Mouse (Mus musculus): ENCODE results near the gene Camkk1. TPM values are rescaled to one million over a fixed set of nuclear protein-coding genes. Genes with fewer than 3 reads are reported as not detected.
A peak's percentile ranks its signal among the peaks of the same experiment; 100 is the strongest.

Gene Camkk1
- total RNA-seq, 2 experiments from 2014 or later = 0.28 TPM; not detected in 1

DNA sequence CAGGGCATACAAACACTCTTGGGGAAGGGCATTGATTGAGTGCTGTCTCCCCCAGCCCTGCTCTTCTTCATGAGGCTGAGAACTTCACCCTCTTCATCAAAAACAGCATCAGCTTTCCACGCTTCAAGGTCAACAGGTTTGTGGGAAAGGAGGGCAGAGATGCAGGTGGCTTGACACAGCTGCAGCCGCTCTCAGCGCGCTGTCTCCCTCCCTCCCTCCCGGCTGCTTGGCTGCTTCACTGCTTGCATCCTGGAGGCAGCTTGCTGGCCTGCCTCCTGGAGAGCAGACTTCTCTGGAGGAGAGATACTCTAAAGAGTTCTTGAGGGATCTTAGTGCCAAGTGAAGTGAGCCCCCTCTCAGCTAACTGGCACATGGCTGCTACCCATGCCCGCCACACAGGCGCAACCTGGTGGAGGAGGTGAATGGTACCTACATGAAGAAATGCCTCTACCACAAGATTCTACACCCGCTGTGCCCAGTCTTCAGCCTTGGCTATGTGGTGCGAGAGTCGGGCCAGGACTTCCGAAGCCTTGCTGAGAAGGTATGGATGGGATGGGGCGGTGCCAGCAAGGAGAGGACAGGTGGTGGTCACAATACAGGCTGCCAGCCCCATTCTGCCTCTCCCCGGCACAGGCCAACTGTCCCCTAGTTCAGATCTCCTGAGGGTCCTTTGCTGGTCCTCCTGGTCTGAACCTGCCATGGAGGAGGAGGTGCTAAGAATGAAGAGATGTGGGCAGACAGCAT is 9.1 kb upstream of the Camkk1 start:
- no peak for ATAC-seq (replicated peaks; ENCODE audit: low FRiP score, low TSS enrichment, poor library complexity, severe bottlenecking)

DNA sequence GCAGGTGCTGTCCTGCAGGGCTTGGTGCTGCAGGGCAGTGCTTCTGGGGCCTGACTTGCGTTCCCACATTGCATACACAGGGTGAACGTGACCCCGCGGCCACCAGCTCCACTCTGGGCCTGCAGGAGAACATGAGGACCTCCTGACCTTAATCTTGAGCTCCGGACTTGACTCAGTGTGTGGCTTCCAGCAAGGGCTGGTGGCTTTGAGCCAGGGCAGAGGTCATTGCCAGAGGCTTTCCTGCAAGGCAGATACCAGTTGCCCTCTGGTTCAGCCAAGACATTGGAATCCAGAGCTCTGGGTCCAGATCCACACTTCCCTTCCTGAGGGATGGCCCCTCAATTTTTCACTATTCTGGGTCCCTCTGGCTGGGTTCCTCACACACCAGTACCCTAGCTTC is 4.8 kb upstream of the Camkk1 start:
- no peak for ATAC-seq (replicated peaks; ENCODE audit: low FRiP score, low TSS enrichment, poor library complexity, severe bottlenecking)

DNA sequence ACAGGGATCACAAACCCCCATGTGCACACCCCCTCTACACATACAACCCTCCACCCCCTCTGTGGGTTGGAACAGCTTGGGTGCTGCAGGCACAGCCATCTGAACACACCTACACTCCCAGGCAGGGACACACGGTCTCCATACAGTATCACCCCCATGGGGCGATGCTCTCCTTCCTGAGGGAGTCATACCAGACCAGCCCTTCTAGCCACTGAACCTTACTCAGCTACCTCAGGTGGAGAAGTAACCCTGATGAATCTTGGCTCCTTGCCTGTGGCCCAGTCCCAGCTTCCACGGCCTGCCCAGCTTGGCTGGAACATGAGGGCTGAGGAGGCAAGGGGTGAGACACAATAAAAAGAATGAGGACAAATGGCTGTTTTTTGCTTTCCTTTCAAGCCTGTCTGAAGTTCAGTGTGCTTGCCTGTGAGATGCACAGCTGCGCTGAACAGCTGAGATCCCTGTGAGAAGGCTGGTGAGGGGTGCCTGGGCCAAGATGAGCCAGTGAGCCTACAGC is 3.9 kb upstream of the Camkk1 start:
- ATAC-seq (replicated peaks; ENCODE audit: low FRiP score, low TSS enrichment, poor library complexity, severe bottlenecking) = no peak

GRCm38 (mm10) chr11:73015391-73016102 is 3.3 kb upstream of the Camkk1 start:
- ATAC-seq (replicated peaks; ENCODE audit: low FRiP score, low TSS enrichment, poor library complexity, severe bottlenecking) = no peak

- ATAC-seq (replicated peaks; ENCODE audit: low FRiP score, low TSS enrichment, poor library complexity, severe bottlenecking) = no peak
Observed at GRCm38 (mm10) chr11:73016103-73016420, 2.7 kb upstream of the Camkk1 start.

DNA sequence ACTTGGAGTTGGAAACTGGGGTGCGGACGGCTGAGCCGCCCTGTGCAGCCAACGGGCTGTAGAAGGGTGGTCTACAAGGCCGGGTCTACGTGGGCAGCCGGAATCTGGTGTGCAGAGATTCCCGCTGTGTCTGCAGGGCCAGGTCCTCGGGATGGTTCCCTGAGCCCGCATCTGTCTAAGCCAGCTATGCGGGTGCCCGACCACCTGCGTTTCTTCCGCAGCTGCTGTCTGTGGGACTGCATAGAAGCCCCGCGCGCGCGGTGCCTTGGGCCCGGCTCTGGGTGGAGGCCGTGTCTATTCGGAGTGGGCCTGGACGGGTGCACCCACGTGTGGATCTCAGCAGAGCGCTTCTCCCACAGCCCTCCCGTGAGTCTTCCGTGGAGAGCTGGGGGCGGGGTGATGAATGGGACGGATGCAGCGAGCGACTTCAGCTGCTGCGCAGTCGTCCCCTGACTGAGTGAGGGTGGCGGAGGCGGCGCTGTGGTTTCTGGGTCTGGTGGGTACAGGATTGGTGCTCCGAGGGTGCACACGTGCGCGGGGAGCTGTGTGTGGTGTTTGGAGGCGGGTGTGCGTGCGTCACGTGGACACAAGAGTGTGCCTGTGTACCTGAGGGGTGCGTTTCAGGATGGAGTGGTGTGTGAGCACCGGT is 463 bp downstream of the Camkk1 start:
- peak; percentile 38 for ATAC-seq (replicated peaks; ENCODE audit: low FRiP score, low TSS enrichment, poor library complexity, severe bottlenecking)

- no peak for ATAC-seq (replicated peaks; ENCODE audit: low FRiP score, low TSS enrichment, poor library complexity, severe bottlenecking)
Observed at GRCm38 (mm10) chr11:73020953-73021800, 2.4 kb downstream of the Camkk1 start.

GRCm38 (mm10) chr11:73023099-73023498 is 4.3 kb downstream of the Camkk1 start:
- no peak for ATAC-seq (replicated peaks; ENCODE audit: low FRiP score, low TSS enrichment, poor library complexity, severe bottlenecking)

DNA sequence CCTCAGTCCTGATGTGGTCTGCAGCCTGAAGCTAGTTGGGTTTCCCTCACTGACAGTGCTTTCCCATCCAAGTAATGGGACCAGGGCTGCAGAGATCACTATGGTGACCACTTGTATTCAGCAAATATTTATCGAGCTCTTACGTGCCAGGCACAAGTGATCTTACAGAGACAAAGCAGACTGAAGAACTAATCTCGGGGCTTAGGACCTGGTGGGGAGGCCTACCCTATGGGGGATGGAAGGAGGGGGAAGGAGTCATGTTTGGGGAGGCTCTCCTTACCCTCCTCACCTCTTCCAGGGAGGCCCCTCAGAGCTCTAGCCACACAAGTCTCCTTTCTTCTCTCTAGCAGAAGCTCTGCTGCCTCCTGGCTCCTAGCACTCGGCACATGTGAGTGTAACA is 5.0 kb downstream of the Camkk1 start:
- ATAC-seq (replicated peaks; ENCODE audit: low FRiP score, low TSS enrichment, poor library complexity, severe bottlenecking) = no peak

GRCm38 (mm10) chr11:73024236-73024904 is 5.6 kb downstream of the Camkk1 start:
- 0 out of 2 replicates have a peak, but pooled peaks have one; percentile 47 for ATAC-seq (replicated peaks; ENCODE audit: low FRiP score, low TSS enrichment, poor library complexity, severe bottlenecking)

DNA sequence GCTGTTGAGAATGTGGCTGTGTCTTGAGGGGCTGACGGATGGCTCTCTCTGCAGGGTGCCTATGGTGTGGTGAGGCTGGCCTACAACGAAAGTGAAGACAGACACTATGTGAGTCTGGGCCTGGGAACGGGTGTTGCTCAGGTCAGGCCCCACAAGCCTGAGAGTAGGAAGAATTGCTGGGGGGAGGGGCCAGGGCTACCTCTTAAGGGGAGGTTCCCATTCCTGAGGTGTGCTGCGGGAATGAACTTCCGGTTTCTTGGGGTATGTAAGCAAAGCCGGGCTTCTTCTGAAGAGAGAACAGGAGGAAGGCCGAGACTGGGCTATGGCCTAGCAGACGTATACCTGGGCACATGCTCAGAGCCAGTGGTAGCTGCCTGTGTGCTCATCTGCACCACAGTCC is 8.2 kb downstream of the Camkk1 start:
- ATAC-seq (replicated peaks; ENCODE audit: low FRiP score, low TSS enrichment, poor library complexity, severe bottlenecking) = no peak

DNA sequence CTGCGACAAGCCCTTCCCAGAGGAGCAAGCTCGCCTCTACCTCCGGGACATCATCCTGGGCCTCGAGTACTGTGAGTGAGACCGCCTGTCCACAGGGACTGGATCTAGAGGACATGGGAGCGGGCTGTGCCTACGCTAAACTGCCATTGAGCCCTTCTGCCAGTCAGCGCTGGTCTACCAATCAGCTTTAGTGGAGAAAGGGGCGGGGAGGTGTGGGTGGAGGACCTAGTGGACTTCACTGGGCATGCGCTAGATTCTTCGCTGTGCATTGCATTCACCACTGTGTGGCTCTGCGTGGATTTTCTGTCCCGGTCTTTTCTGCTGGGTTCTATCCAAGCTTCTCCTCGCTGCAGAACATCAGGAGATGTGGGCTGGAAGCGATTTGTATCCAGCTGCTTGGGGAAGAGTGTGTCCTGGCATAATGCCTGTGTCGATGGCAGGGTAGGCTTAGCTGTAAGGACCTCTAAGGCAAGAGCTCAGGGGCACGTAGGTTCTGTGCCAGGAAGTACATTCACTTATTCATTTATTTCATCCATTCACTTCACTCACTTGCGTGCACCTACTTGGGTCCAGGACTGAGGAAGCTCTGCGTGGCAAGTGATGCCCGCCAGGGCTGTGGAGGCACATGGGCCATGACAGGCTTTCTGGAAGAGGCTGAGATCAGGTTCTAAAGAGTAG is 12.2 kb downstream of the Camkk1 start:
- peak; percentile 96 for ATAC-seq (replicated peaks; ENCODE audit: low FRiP score, low TSS enrichment, poor library complexity, severe bottlenecking)

GRCm38 (mm10) chr11:73031536-73031935 is 12.7 kb downstream of the Camkk1 start:
- no peak for ATAC-seq (replicated peaks; ENCODE audit: low FRiP score, low TSS enrichment, poor library complexity, severe bottlenecking)

- ATAC-seq (replicated peaks; ENCODE audit: low FRiP score, low TSS enrichment, poor library complexity, severe bottlenecking) = no peak
Observed at GRCm38 (mm10) chr11:73036077-73036476, 17.3 kb downstream of the Camkk1 start.

- 0 out of 2 replicates have a peak, but pooled peaks have one; percentile 15 for ATAC-seq (replicated peaks; ENCODE audit: low FRiP score, low TSS enrichment, poor library complexity, severe bottlenecking)
Observed at GRCm38 (mm10) chr11:73036889-73037288, 18.1 kb downstream of the Camkk1 start.

GRCm38 (mm10) chr11:73037691-73038090 is 18.9 kb downstream of the Camkk1 start:
- ATAC-seq (replicated peaks; ENCODE audit: low FRiP score, low TSS enrichment, poor library complexity, severe bottlenecking) = no peak

- peak; percentile 73 for ATAC-seq (replicated peaks; ENCODE audit: low FRiP score, low TSS enrichment, poor library complexity, severe bottlenecking)
Observed at GRCm38 (mm10) chr11:73039102-73039799, 20.4 kb downstream of the Camkk1 start.

- no peak for ATAC-seq (replicated peaks; ENCODE audit: low FRiP score, low TSS enrichment, poor library complexity, severe bottlenecking)
Observed at GRCm38 (mm10) chr11:73044229-73044755, 25.5 kb downstream of the Camkk1 start.
